Mouse (Mus musculus) adrenal gland, adult 2 months (tissue): ENCODE results near the gene Supt20. TPM values are rescaled to one million over a fixed set of nuclear protein-coding genes. Genes with fewer than 3 reads are reported as not detected.
"Not testable (repeated sequence)": the region's sequence is repeated elsewhere in the genome, so short reads cannot be mapped to it uniquely, and the experiment has no call there.

Experiments
- DNase-seq: peaks from one replicate; pipeline ENCODE4 v3.0.0; 2021
- polyA plus RNA-seq: library from polyadenylated mRNA; depleted of rRNA; stranded (reverse); fragments of >200 nt; gene quantifications from 2 replicates; pipeline ENCODE4 v1.2.3, GENCODE M21; 2012; rRNA removed
- total RNA-seq, 2 experiments: library from RNA; stranded (reverse); gene quantifications; 2 replicates each; pipeline ENCODE4 v1.2.3; 2021

The Supt20 gene
- total and polyA plus RNA-seq, 3 experiments: 26.8 to 37.9 (median 34.1) TPM

- peak; percentile 77 for DNase-seq
These were observed 63.5 kb downstream of the Supt20 start for GRCm38 (mm10) chr3:54756058-54756457.

GRCm38 (mm10) chr3:54757446-54757845 lies 64.8 kb downstream of the Supt20 start:
- no peak for DNase-seq

- DNase-seq: peak; percentile 54
These were observed 66.6 kb downstream of the Supt20 start for GRCm38 (mm10) chr3:54759211-54759610.

GRCm38 (mm10) chr3:54760321-54761115 lies 67.9 kb downstream of the Supt20 start:
- peak; percentile 68 for DNase-seq

GRCm38 (mm10) chr3:54761258-54761657 lies 68.7 kb downstream of the Supt20 start:
- DNase-seq: no peak

GRCm38 (mm10) chr3:54764418-54764817 lies 71.8 kb downstream of the Supt20 start:
- DNase-seq: peak; percentile 59

- not testable (repeated sequence) for DNase-seq
These were observed 72.9 kb downstream of the Supt20 start for GRCm38 (mm10) chr3:54765521-54765920.

- DNase-seq: no peak
These were observed 73.4 kb downstream of the Supt20 start for GRCm38 (mm10) chr3:54766034-54766433.

- no peak for DNase-seq
These were observed 74.2 kb downstream of the Supt20 start for GRCm38 (mm10) chr3:54766811-54767210.

- DNase-seq: no peak
These were observed 76.0 kb downstream of the Supt20 start for GRCm38 (mm10) chr3:54768592-54768991.

GRCm38 (mm10) chr3:54769349-54770275 lies 77.0 kb downstream of the Supt20 start:
- DNase-seq: no peak

GRCm38 (mm10) chr3:54773613-54774012 lies 81.0 kb downstream of the Supt20 start:
- no peak for DNase-seq

GRCm38 (mm10) chr3:54775989-54776631 lies 83.5 kb downstream of the Supt20 start:
- DNase-seq: no peak

Other genes starting within 250 kb of the Supt20 start
- not detected for gene Gm21958, start 21.5 kb downstream of the Supt20 start, total RNA-seq
- not detected in 2 replicates for gene Gm21958, start 21.5 kb downstream of the Supt20 start, polyA plus RNA-seq
- 10 to 100 TPM; 32.4 to 33.4 TPM for gene Exosc8, start 42.6 kb downstream of the Supt20 start, total RNA-seq
- gene Exosc8, start 42.6 kb downstream of the Supt20 start, polyA plus RNA-seq: 8.5 and 13.4 TPM in 2 replicates
- 10 to 100 TPM; 41.8 to 45.0 TPM for gene Alg5, start 42.7 kb downstream of the Supt20 start, total RNA-seq
- 8.0 and 8.9 TPM in 2 replicates for gene Alg5, start 42.7 kb downstream of the Supt20 start, polyA plus RNA-seq
- 10 to 100 TPM; 14.4 to 15.7 TPM for gene Smad9, start 62.8 kb downstream of the Supt20 start, total RNA-seq
- gene Smad9, start 62.8 kb downstream of the Supt20 start, polyA plus RNA-seq: 13.2 and 23.2 TPM in 2 replicates
- 10 to 100 TPM; 29.8 to 30.0 TPM for gene Rfxap, start 115.0 kb downstream of the Supt20 start, total RNA-seq
- gene Rfxap, start 115.0 kb downstream of the Supt20 start, polyA plus RNA-seq: 16.4 and 16.7 TPM in 2 replicates
- gene Sertm1, start 223.1 kb downstream of the Supt20 start, total RNA-seq: not detected
- gene Sertm1, start 223.1 kb downstream of the Supt20 start, polyA plus RNA-seq: not detected in 2 replicates